Mouse (Mus musculus) brain, adult 2 months (tissue): ENCODE results near the gene Frmpd3.
"Not testable (repeated sequence)": the region's sequence is repeated elsewhere in the genome, so short reads cannot be mapped to it uniquely, and the experiment has no call there.

Experiments
- DNase-seq: peaks from one replicate; pipeline ENCODE4 v3.0.0; 2011; ENCODE audit warnings: low read depth, low spot score

Gene Frmpd3

DNA sequence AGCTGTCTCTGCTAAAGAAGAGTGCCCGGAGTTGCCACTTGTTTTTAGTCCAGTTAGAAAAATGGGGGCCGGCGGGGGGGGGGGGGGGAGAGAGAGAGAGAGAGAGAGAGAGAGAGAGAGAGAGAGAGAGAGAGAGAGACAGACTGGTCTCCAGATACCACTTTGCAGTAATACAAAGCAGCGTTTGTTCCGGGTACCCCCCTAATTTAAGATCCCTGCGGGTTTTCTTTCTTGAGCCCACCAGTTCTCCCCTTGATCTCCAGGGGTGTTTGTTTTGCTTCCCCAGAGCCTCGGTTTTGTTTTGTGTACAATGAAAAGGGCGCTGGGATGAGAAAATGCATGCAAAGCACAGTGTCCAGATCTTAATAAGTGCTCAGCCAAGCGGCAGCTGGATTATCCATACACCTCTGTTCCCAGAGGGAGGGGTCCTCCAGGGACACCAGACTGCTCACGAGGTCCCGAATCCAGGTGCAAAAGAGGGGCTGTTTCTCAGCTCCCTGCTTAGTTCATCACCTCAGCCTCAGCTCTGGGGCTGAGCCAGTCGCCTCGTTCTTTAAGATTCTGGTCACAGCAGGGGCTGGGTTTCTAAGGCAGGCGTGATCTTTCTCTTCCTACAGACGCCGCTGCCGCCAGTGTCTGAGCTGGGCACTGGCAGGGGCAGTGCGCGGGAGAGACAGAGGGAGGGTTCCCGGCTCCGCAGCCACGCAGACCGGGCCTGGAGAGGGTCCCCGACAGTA lies at the start of gene Frmpd3:
TSS of gene Frmpd3 (plus strand) at position 608 of the 737 bp plus-strand sequence.
- peak; percentile 23 for DNase-seq

GRCm38 (mm10) chrX:140303731-140304130 lies 38.3 kb upstream of the Frmpd3 start:
- peak; percentile 31 for DNase-seq

DNA sequence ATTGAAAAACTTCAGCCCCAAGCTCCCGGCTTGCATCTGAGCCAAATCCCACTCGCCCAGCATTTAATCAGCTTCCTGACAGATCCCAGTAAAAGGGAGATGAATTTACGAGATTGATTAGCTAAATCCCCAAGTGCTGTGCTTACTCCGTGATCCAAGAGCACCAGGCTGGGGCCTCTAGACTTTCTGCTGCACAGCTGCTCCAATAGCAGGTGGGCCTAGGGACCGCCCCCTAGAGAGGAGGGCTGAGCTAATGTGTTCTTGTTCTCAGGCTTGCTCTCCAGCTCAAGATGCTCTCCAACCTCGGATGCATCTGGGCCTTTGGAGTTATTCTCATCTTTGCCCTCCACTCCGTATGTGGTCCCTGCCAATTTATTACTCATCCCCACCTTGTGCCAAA lies 36.4 kb upstream of the Frmpd3 start:
- peak; percentile 29 for DNase-seq

DNA sequence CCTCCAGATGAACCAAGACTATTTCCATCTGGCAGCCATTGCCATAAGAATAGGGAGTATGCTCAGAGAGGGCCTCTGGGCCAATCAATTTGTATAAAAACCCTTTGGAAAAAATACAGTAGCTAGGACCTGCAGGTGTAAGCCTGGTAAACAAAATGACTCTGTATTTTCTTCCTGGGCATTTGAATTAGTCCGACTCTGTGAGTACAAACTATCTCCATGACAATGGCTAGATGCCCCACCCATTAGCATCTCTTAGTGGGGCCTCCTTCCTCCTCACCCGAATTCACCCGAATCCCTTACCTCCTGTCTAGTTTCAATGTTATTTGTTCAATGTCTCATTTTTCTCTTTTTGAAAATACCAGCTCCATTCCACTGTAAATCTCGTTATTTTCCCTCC lies 24.1 kb upstream of the Frmpd3 start:
- no peak for DNase-seq

- no peak for DNase-seq
Observed at GRCm38 (mm10) chrX:140319131-140319530, 22.9 kb upstream of the Frmpd3 start.

DNA sequence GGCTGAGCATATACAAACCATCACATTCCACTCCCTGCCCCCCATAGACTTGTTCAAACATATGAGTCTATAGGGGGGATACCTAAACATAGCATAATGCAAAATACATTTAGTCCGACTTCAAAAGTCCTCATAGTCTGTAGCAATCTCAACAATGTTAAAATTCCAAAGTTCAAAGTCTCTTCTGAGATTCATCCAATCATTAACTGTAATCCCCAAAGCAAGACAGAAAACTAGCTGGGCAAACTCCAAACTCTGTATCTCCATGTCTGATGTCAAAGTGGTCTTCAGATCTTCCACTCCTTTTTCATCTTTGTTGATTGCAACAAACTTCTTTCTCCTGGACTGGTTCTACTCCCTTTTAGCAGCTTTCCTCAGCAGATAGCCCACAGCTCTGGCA lies 21.4 kb upstream of the Frmpd3 start:
- not testable (repeated sequence) for DNase-seq

GRCm38 (mm10) chrX:140342393-140343163 lies 515 bp downstream of the Frmpd3 start:
- DNase-seq: no peak

GRCm38 (mm10) chrX:140375628-140376027 lies 33.6 kb downstream of the Frmpd3 start:
- no peak for DNase-seq

- peak; percentile 77 for DNase-seq
Observed at GRCm38 (mm10) chrX:140399986-140400385, 57.9 kb downstream of the Frmpd3 start.

GRCm38 (mm10) chrX:140402904-140403303 lies 60.8 kb downstream of the Frmpd3 start:
- no peak for DNase-seq

GRCm38 (mm10) chrX:140406079-140406478 lies 64.0 kb downstream of the Frmpd3 start:
- peak; percentile 34 for DNase-seq

DNA sequence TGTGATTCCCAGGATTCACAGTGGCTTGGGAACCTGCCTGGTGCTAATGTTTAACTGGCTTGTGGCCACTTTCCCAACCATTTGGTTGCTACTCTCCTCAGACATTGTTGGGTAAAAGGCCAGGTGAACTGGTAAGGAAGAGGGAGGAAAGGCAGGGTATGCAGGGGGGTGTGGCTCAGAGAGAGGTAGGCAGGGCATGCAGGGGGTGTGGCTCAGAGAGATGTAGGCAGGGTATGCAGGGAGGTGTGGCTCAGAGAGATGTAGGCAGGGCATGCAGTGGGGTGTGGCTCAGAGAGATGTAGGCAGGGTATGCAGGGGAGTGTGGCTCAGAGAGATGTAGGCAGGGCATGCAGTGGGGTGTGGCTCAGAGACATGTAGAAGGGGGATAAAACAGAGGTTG lies 64.4 kb downstream of the Frmpd3 start:
- no peak for DNase-seq

- no peak for DNase-seq
Observed at GRCm38 (mm10) chrX:140407593-140407992, 65.5 kb downstream of the Frmpd3 start.

DNA sequence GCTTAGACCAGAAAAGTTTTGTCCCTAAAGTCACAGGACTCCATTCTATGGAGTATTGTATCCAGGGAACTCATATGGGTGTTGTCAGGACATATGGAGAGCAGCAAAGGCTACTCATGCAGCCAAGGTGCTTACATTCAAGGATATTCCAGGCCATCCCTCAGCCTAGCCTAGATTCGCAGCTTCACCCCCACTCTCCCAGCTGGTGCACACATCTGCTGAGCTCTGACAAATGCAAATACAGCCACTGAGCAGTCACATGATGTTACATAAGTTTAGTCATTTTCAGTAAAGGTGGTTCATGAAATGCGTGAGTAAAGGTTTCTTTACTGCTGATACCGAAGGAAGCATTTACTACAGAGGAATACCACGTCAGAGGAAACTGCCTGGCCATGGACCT lies 76.4 kb downstream of the Frmpd3 start:
- peak; percentile 81 for DNase-seq

DNA sequence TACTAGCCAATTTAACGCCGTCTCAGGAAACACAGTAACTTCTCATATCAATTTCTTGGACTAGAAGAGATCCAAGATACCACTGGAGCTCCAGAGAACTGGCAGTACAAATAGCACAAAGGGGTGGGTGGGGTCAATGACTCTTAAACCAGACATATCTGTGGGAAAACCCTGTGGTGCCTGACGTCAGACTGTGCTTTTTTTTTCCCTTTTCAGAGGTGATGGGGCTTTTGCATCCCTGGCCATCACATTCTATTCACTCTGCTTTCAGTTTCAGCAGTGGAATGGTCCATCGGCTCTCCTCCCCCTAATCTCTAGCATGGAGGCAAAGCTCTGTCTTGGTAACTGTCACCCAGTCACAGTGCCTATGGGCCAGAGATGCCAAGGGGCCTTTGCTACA lies 85.1 kb downstream of the Frmpd3 start:
- no peak for DNase-seq

GRCm38 (mm10) chrX:140428252-140428651 lies 86.2 kb downstream of the Frmpd3 start:
- DNase-seq: no peak

DNA sequence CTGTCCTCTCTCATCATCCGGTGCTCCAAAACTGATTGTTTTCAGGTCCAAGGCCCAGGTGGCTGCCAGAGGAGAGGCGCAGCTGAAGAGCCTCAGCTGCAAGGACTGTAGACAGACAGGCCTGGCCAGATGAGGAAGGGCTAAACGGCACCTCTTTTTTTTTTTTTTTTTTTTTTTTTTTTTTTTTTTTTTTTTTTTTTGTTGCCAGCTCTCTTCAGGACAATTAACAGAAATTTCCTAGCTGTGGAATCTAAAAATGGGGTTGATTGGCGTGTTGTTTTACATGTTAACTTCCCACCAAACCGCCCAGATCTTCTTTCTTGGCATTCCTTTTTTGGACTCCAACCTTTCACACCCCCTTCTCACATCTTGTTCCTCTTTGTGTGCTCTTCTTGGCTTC lies 87.9 kb downstream of the Frmpd3 start:
- DNase-seq: peak; percentile 56

GRCm38 (mm10) chrX:140430506-140430905 lies 88.4 kb downstream of the Frmpd3 start:
- DNase-seq: peak; percentile 80

GRCm38 (mm10) chrX:140431981-140432380 lies 89.9 kb downstream of the Frmpd3 start:
- no peak for DNase-seq

GRCm38 (mm10) chrX:140432786-140433185 lies 90.7 kb downstream of the Frmpd3 start:
- DNase-seq: peak; percentile 7

- no peak for DNase-seq
Observed at GRCm38 (mm10) chrX:140437906-140438305, 95.8 kb downstream of the Frmpd3 start.

DNA sequence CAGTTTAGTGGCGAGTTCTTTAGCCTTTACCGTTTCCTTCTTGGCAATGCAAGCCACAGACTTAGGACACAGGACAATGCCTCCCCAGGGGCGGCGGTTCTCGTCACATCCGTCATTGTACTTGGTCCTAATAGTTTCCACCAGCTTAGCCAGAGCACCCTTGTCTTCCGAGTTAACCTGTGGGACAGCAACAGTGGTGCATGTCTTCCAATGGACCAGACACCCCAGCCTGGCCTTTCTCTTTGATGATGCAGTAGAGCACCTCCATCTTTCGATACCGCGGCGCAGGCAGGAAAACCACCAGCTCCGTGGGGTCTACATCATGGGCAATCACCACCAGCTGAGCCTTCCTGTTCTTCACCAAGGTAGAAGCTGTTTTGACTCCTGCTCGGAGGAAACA lies 103.5 kb downstream of the Frmpd3 start:
- no peak for DNase-seq

- no peak for DNase-seq
Observed at GRCm38 (mm10) chrX:140450071-140450470, 108.0 kb downstream of the Frmpd3 start.
